Mouse (Mus musculus) retina, postnatal 7 days (tissue): ENCODE results near the gene Mical3.

Experiments
- DNase-seq: peaks from one replicate; pipeline ENCODE4 v3.0.0-alpha.2; 2012; ENCODE audit warnings: low read depth, low spot score

Gene Mical3

DNA sequence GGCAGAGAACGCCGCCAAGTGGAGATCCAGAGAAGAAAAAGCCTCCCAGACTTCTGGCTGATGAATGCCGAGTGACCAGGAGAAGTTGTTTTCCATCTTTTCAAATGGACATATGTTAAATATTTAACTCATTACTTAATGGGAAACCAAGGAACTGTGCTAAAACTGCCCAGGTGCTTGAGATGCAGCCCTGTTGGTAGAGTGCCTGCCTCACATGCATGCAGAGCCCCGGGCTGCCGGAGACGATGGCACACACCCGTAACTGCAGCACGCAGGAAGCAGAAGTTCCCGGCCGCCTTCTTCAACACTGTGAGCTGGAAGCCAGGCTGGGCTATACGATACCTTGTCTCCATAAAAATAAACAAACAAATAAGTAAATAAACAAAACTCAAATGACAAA lies 226.8 kb downstream of the Mical3 start:
- DNase-seq: no peak

- no peak for DNase-seq
Measured at GRCm38 (mm10) chr6:120903450-120903912, 227.3 kb downstream of the Mical3 start.

DNA sequence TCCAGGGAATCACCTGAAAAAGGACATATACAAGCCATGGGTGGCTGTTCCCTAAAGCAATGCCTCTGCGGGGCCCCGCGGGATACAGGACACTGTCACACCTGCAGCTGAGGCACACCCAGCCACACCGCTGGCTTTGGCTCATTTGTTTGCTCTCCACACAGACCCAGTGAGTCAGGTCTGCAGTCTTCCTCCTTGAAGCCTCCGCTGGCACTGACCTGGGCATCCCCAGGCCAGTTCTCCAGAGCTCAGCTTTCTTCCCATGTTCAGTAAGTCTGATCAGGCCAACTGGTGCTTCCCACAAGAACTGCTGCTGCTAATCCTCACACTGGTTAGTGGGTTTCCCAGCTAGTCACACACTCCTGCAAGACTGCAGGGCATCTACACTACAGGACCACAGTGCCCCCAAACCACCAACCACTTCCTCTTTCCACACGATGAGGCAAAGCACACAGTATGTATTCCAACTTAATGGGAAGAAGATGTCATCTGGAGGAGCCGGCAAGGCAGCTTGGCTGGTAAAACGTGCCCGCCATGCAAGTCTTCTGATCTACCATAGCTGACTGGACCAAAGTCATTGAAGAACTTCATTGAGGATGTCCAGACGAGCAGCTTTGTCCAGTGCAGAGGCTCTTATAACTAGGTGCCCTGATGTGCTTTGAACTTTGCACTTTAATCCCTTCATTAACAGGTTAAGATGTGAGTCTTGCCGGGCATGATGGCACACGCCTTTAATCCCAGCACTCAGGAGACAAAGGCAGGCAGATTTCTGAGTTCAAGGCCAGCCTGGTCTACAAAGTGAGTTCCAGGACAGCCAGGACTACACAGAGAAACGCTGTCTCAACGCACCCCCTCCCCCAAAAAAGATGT lies 228.8 kb downstream of the Mical3 start:
- no peak for DNase-seq

- no peak for DNase-seq
Measured at GRCm38 (mm10) chr6:120898188-120898833, 232.5 kb downstream of the Mical3 start.

DNA sequence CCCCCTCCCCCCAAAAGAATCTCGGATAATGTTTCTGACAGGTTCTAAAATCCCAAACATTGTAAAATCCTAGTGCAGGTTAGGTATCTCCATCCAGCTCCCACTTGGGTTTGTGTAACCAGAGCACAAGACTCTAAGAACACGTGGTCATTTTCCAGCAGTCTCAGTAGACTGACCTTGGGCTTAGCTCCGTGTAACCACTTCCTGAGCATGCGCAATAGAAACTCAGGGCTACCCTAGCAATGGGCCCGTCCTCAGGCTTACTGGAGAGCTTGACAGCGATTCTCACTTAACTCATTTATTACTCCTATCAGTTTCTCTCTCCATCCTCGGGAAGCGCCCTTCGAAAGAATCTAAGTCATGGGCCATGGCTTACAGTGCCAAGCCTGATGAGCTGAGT lies 236.3 kb downstream of the Mical3 start:
- no peak for DNase-seq

- DNase-seq: no peak
Measured at GRCm38 (mm10) chr6:120894089-120894488, 236.7 kb downstream of the Mical3 start.

GRCm38 (mm10) chr6:120886696-120887095 lies 244.1 kb downstream of the Mical3 start:
- no peak for DNase-seq

- DNase-seq: no peak
Measured at GRCm38 (mm10) chr6:120884436-120884835, 246.4 kb downstream of the Mical3 start.
